Mouse (Mus musculus) cortical plate, adult 2 months (tissue): ENCODE results near the gene Prrx2. TPM values are rescaled to one million over a fixed set of nuclear protein-coding genes. Genes with fewer than 3 reads are reported as not detected.

Experiments used
- H3K27ac ChIP-seq: fragments of 200-500 bp; 2 replicates; pipeline ENCODE4 v1.5.1; 2012; ENCODE audit warnings: low read length, control low read depth, inconsistent platforms; ENCODE audit not compliant: insufficient read depth
- H3K4me1 ChIP-seq: fragments of 200-500 bp; 2 replicates; pipeline ENCODE4 v1.6.1; 2011; ENCODE audit warnings: low read length; ENCODE audit not compliant: control insufficient read depth, insufficient read depth
- H3K4me3 ChIP-seq: fragments of 200-500 bp; 2 replicates; pipeline ENCODE4 v1.5.1; 2011; ENCODE audit warnings: mild to moderate bottlenecking, low read length, control low read depth; ENCODE audit not compliant: insufficient read depth
- CTCF ChIP-seq: fragments of 200-500 bp; IDR thresholded peaks from 2 replicates; pipeline ENCODE4 v1.5.1; 2011; ENCODE audit warnings: mild to moderate bottlenecking, control low read depth, low read length; ENCODE audit not compliant: insufficient read depth; ENCODE audit errors: extremely low read depth
- POLR2A ChIP-seq: fragments of 200-500 bp; IDR thresholded peaks from 2 replicates; pipeline ENCODE4 v1.6.1; 2011; ENCODE audit warnings: mild to moderate bottlenecking, low read length, control low read depth; ENCODE audit not compliant: insufficient read depth; ENCODE audit errors: extremely low read depth
- polyA plus RNA-seq: library from polyadenylated mRNA; depleted of rRNA; stranded (reverse); fragments of >200 nt; gene quantifications from 2 replicates; pipeline ENCODE4 v1.2.3, GENCODE M21; 2012

The Prrx2 gene
- polyA plus RNA-seq, 1 experiment, result 2.3 TPM

- Histone ChIP-seq H3K27ac (no peak overlapping the region), H3K4me3 (no peak overlapping the region), H3K4me1 (no peaks in the 10 kb centered on the region)
- TF ChIP-seq CTCF (no peak), POLR2A (no peak)
Measured at GRCm38 (mm10) chr2:30879481-30879880, 44.7 kb downstream of the Prrx2 start.

- TF ChIP-seq POLR2A (no peak), CTCF (no peak)
- Histone ChIP-seq H3K27ac (no peak overlapping the region), H3K4me3 (no peak overlapping the region), H3K4me1 (peaks cover under 1% of the 10 kb centered on the region; the same call in 1 of the 2 replicates)
Measured at GRCm38 (mm10) chr2:30881215-30881614, 46.4 kb downstream of the Prrx2 start.

- Histone ChIP-seq H3K27ac (no peak overlapping the region), H3K4me1 (peaks cover 1% of the 10 kb centered on the region; the same call in 1 of the 2 replicates), H3K4me3 (no peak overlapping the region)
- TF ChIP-seq CTCF (no peak), POLR2A (no peak)
Measured at GRCm38 (mm10) chr2:30884852-30885373, 50.1 kb downstream of the Prrx2 start.

- TF ChIP-seq POLR2A, result no peak
- TF ChIP-seq CTCF, result 0 out of 2 replicates have a peak, but pooled peaks have one; percentile 9
- peaks cover 1% of the 10 kb centered on the region; the same call in 1 of the 2 replicates for H3K4me1 ChIP-seq
- no peak overlapping the region for H3K4me3 ChIP-seq
- H3K27ac ChIP-seq, result no peak overlapping the region
Measured at GRCm38 (mm10) chr2:30885453-30886163, 50.8 kb downstream of the Prrx2 start.

GRCm38 (mm10) chr2:30891002-30891401 lies 56.2 kb downstream of the Prrx2 start:
- H3K27ac ChIP-seq, result no peak overlapping the region
- TF ChIP-seq POLR2A (no peak), CTCF (peak; percentile 74)
- no peak overlapping the region for H3K4me3 ChIP-seq
- peaks cover 1% of the 10 kb centered on the region; the same call in 1 of the 2 replicates for H3K4me1 ChIP-seq

GRCm38 (mm10) chr2:30893399-30893798 lies 58.6 kb downstream of the Prrx2 start:
- TF ChIP-seq CTCF, result no peak
- TF ChIP-seq POLR2A, result no peak

GRCm38 (mm10) chr2:30893946-30894345 lies 59.2 kb downstream of the Prrx2 start:
- H3K27ac ChIP-seq, result no peak overlapping the region
- TF ChIP-seq CTCF (no peak), POLR2A (no peak)
- no peak overlapping the region for H3K4me3 ChIP-seq
- no peaks in the 10 kb centered on the region for H3K4me1 ChIP-seq

More at GRCm38 (mm10) chr2:30893399-30893798, 58.6 kb downstream of the Prrx2 start:
- Histone ChIP-seq H3K4me1 (no peaks in the 10 kb centered on the region), H3K4me3 (no peak overlapping the region), H3K27ac (no peak overlapping the region)

GRCm38 (mm10) chr2:30897291-30897690 lies 62.5 kb downstream of the Prrx2 start:
- TF ChIP-seq POLR2A (no peak), CTCF (no peak)
- no peaks in the 10 kb centered on the region for H3K4me1 ChIP-seq
- no peak overlapping the region for H3K4me3 ChIP-seq
- no peak overlapping the region for H3K27ac ChIP-seq

- H3K27ac ChIP-seq, result no peak overlapping the region
- TF ChIP-seq CTCF (no peak), POLR2A (no peak)
- no peak overlapping the region for H3K4me3 ChIP-seq
- no peaks in the 10 kb centered on the region for H3K4me1 ChIP-seq
Measured at GRCm38 (mm10) chr2:30899397-30900069, 64.8 kb downstream of the Prrx2 start.
